Mouse (Mus musculus) B cell, adult 2 months (primary cell): Measurements from ENCODE around the gene Arcn1.

Experiments used
- DNase-seq, 2 experiments: peaks; one replicate each; pipeline ENCODE4 v3.0.0; 2022

Gene Arcn1

GRCm38 (mm10) chr9:44718937-44719631, 48.6 kb downstream of the Arcn1 start:
- no peak for DNase-seq

GRCm38 (mm10) chr9:44717822-44718242, 49.8 kb downstream of the Arcn1 start:
- DNase-seq: no peak

GRCm38 (mm10) chr9:44716997-44717821, 50.4 kb downstream of the Arcn1 start:
- DNase-seq: no peak

- DNase-seq: no peak
These were observed 51.8 kb downstream of the Arcn1 start for GRCm38 (mm10) chr9:44715705-44716362.

GRCm38 (mm10) chr9:44715109-44715508, 52.5 kb downstream of the Arcn1 start:
- DNase-seq: no peak

GRCm38 (mm10) chr9:44713574-44713973, 54.1 kb downstream of the Arcn1 start:
- DNase-seq: no peak

- no peak for DNase-seq
These were observed 54.6 kb downstream of the Arcn1 start for GRCm38 (mm10) chr9:44713080-44713479.

GRCm38 (mm10) chr9:44711602-44712001, 56.0 kb downstream of the Arcn1 start:
- DNase-seq: no peak

GRCm38 (mm10) chr9:44710213-44710612, 57.4 kb downstream of the Arcn1 start:
- DNase-seq: no peak

- peak; percentile 50 to 55 for DNase-seq
These were observed 58.0 kb downstream of the Arcn1 start for GRCm38 (mm10) chr9:44709600-44709999.

GRCm38 (mm10) chr9:44708925-44709324, 58.7 kb downstream of the Arcn1 start:
- DNase-seq: no peak

GRCm38 (mm10) chr9:44708429-44708765, 59.2 kb downstream of the Arcn1 start:
- peak; percentile 58 to 59 for DNase-seq

- DNase-seq: no peak
These were observed 59.8 kb downstream of the Arcn1 start for GRCm38 (mm10) chr9:44707749-44708428.

- DNase-seq: no peak
These were observed 67.9 kb downstream of the Arcn1 start for GRCm38 (mm10) chr9:44699730-44700129.

- DNase-seq: no peak
These were observed 68.4 kb downstream of the Arcn1 start for GRCm38 (mm10) chr9:44699196-44699595.

- DNase-seq: no peak
These were observed 69.8 kb downstream of the Arcn1 start for GRCm38 (mm10) chr9:44697866-44698265.

GRCm38 (mm10) chr9:44693071-44693470, 74.6 kb downstream of the Arcn1 start:
- no peak for DNase-seq

- no peak for DNase-seq
These were observed 75.7 kb downstream of the Arcn1 start for GRCm38 (mm10) chr9:44691671-44692520.
